Mouse (Mus musculus): ENCODE measurements at regions not wholly inside any gene's neighbourhood (a gene's known extent, or its start where the extent isn't known, plus 50 kb on each side); places are given as distances from the start of the nearest gene placed in this dataset.

DNA sequence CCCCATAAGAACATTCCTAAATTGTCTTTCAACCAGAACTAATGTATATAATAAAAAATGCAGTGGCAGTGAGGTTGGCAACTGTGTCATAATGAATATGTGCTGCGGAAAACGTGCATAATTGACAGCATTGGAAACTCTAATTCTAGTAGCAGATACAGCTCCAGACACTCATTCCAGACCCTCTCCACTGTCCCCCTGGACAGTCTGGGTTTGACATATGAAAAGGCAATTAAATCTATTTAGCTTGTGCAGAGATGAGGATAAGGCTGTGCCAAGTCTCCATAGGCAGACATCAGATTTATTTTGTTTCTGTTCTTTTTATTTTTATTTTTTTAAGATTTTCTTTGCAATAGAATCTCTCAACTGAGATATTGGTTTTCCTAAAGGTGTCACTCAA is 392.3 kb downstream of the Lrriq3 start:
- Histone ChIP-seq H3K27ac (ENCODE audit: low read depth, low read length) (no peak overlapping the region), H3K4me3 (ENCODE audit: low read depth, low read length) (no peak overlapping the region), H3K9ac (replicated peaks; ENCODE audit: low read length, poor library complexity, severe bottlenecking) (no peak overlapping the region), H3K36me3 (ENCODE audit: insufficient read depth, low read length) (no peaks in the 10 kb centered on the region), H3K4me1 (ENCODE audit: insufficient read depth, low read length) (no peaks in the 10 kb centered on the region), H3K9me3 (ENCODE audit: low read length) (no peaks in the 10 kb centered on the region), H3K27me3 (ENCODE audit: insufficient read depth, low read length) (no peaks in the 10 kb centered on the region), H3K4me2 (ENCODE audit: low read depth, low read length, poor library complexity, severe bottlenecking) (no peak overlapping the region)
- DNase-seq (ENCODE audit: low spot score): peak; percentile 5
- no peak for TF ChIP-seq CTCF (IDR thresholded peaks at IDR 0.05)
- WGBS: 57% methylated on average over 2 of the region's 2 CpGs
- ATAC-seq (ENCODE audit: low FRiP score): no peak

DNA sequence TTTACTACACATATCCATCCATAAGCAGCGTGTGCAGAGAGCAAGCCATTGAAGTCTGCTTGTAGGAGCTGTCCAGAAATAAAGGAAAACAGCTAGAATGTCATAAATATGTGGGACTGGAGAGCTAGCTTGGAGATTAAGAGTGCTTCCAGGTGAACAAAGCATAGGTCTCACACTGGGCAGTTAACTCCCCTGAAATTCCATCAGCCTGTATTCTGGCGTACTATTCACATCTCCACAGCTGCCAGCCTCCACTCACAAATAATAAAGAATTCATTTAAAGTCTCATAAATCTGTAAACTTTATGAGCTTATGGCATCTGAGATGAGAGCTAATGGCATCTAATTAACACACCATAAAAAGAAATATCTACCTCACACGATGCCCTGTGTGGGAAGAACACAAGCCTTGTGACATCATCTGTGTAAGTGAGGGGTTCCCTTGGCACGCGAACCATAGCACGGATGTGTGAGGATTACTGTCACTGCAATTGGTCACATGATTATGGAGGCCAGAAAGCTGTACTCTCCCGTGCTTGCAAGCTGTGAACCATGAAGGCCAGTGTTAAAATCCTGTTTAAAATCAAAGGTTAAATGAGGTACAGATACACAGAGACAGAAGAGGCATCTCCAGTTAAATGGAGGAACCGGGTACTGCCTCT is 394.8 kb downstream of the Lrriq3 start:
- no peaks in the 10 kb centered on the region for H3K4me1 ChIP-seq (ENCODE audit: insufficient read depth, low read length)
- 37% methylated on average over 8 of the region's 8 CpGs for WGBS
- H3K9me3 ChIP-seq (ENCODE audit: low read length): no peaks in the 10 kb centered on the region
- no peak overlapping the region for H3K27ac ChIP-seq (ENCODE audit: low read depth, low read length)
- DNase-seq (ENCODE audit: low spot score) (no peak), ATAC-seq (ENCODE audit: low FRiP score) (no peak)
- H3K9ac ChIP-seq (replicated peaks; ENCODE audit: low read length, poor library complexity, severe bottlenecking): no peak overlapping the region
- no peak for TF ChIP-seq CTCF (IDR thresholded peaks at IDR 0.05)
- no peak overlapping the region for H3K4me3 ChIP-seq (ENCODE audit: low read depth, low read length)
- H3K4me2 ChIP-seq (ENCODE audit: low read depth, low read length, poor library complexity, severe bottlenecking): no peak overlapping the region
- H3K36me3 ChIP-seq (ENCODE audit: insufficient read depth, low read length): no peaks in the 10 kb centered on the region
- no peaks in the 10 kb centered on the region for H3K27me3 ChIP-seq (ENCODE audit: insufficient read depth, low read length)

DNA sequence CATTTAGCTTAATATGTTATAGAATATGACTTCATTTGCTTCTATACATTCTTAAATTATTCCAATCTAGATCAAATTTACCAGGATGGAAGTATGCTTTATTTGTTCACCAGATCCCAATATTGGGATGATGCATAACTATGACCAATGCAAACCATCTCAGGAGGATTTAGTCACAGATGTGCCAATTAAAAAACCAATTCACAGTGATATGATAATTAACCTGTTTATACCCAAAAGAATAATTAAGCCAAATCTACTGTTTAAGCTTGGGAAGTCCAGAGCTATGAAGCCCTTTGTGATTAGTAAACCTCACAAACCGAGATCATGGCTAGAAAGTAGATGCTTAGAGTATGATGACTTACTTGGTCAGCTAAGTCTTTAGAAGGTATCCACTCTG is 397.4 kb downstream of the Lrriq3 start:
- WGBS: 40% methylated on average over 1 of the region's 1 CpGs
- ATAC-seq (ENCODE audit: low FRiP score) (no peak), DNase-seq (ENCODE audit: low spot score) (no peak)
- Histone ChIP-seq H3K4me3 (ENCODE audit: low read depth, low read length) (no peak overlapping the region), H3K27me3 (ENCODE audit: insufficient read depth, low read length) (no peaks in the 10 kb centered on the region), H3K4me2 (ENCODE audit: low read depth, low read length, poor library complexity, severe bottlenecking) (no peak overlapping the region), H3K36me3 (ENCODE audit: insufficient read depth, low read length) (no peaks in the 10 kb centered on the region), H3K9ac (replicated peaks; ENCODE audit: low read length, poor library complexity, severe bottlenecking) (no peak overlapping the region), H3K9me3 (ENCODE audit: low read length) (no peaks in the 10 kb centered on the region), H3K27ac (ENCODE audit: low read depth, low read length) (no peak overlapping the region), H3K4me1 (ENCODE audit: insufficient read depth, low read length) (no peaks in the 10 kb centered on the region)
- TF ChIP-seq CTCF (IDR thresholded peaks at IDR 0.05): no peak

DNA sequence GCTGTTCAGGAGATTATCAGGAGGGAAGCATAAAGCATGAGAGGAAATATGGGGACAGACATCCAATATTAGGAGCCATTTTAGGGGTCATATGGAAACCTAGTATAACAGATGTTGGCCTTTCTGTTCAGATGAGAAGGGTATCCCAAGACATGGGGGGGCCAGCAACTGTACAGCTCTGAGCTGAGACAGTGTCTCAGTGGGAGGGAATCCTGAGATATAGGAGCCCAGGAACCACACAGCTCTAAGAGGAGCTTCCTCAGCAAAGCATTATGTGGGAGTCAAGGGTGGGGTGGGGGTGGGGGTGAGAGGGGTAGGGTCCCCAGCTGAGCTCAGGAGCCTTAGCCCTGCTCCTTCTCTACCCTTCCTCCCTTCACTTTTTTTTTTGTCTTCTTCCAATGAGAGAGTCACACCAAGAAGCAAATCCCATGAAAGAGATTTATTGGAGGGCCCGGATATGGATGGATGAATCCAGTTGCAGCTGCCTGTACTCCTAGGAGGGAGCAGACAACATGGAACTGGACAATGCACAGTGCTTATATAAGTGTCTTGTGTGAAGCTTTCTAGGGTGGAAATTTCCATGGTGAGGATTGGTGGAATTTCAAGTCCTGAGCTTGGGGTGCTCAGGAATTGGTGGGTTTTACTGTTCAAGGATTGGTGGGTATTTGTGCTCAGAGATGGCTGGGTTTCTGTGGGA is 417.1 kb downstream of the Lrriq3 start:
- Histone ChIP-seq H3K4me2 (ENCODE audit: low read depth, low read length, poor library complexity, severe bottlenecking) (no peak overlapping the region), H3K36me3 (ENCODE audit: insufficient read depth, low read length) (no peaks in the 10 kb centered on the region), H3K9me3 (ENCODE audit: low read length) (no peaks in the 10 kb centered on the region), H3K9ac (replicated peaks; ENCODE audit: low read length, poor library complexity, severe bottlenecking) (no peak overlapping the region), H3K4me1 (ENCODE audit: insufficient read depth, low read length) (no peaks in the 10 kb centered on the region), H3K4me3 (ENCODE audit: low read depth, low read length) (no peak overlapping the region), H3K27ac (ENCODE audit: low read depth, low read length) (no peak overlapping the region), H3K27me3 (ENCODE audit: insufficient read depth, low read length) (no peaks in the 10 kb centered on the region)
- ATAC-seq (ENCODE audit: low FRiP score) (no peak), DNase-seq (ENCODE audit: low spot score) (no peak)
- 85% methylated on average over 1 of the region's 1 CpGs for WGBS
- no peak for TF ChIP-seq CTCF (IDR thresholded peaks at IDR 0.05)

DNA sequence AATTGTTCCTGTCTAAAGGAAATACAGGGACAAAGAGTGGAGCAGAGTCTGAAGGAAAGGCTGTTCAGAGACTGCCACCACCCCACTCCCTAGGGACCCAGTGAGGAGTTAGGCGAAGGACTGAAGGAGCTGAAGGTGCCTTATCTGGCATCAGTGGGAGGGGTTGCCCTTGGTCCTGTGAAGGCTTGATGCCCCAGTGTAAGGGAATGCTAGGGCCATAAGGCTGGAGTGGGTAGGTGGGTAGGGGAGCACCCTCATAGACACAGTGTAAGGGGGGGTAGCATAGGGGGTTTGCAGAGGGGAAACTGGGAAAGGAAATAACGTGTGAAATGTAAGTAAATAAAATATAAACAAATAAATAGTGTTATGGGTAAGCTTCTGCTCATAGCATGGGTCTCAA is 420.7 kb downstream of the Lrriq3 start:
- H3K4me2 ChIP-seq (ENCODE audit: low read depth, low read length, poor library complexity, severe bottlenecking): no peak overlapping the region
- H3K36me3 ChIP-seq (ENCODE audit: insufficient read depth, low read length): no peaks in the 10 kb centered on the region
- H3K9ac ChIP-seq (replicated peaks; ENCODE audit: low read length, poor library complexity, severe bottlenecking): no peak overlapping the region
- 64% methylated on average over 2 of the region's 2 CpGs for WGBS
- no peak overlapping the region for H3K4me3 ChIP-seq (ENCODE audit: low read depth, low read length)
- H3K4me1 ChIP-seq (ENCODE audit: insufficient read depth, low read length): no peaks in the 10 kb centered on the region
- TF ChIP-seq CTCF (IDR thresholded peaks at IDR 0.05): no peak
- DNase-seq (ENCODE audit: low spot score) (no peak), ATAC-seq (ENCODE audit: low FRiP score) (no peak)
- H3K27ac ChIP-seq (ENCODE audit: low read depth, low read length): no peak overlapping the region
- H3K9me3 ChIP-seq (ENCODE audit: low read length): no peaks in the 10 kb centered on the region
- H3K27me3 ChIP-seq (ENCODE audit: insufficient read depth, low read length): no peaks in the 10 kb centered on the region

DNA sequence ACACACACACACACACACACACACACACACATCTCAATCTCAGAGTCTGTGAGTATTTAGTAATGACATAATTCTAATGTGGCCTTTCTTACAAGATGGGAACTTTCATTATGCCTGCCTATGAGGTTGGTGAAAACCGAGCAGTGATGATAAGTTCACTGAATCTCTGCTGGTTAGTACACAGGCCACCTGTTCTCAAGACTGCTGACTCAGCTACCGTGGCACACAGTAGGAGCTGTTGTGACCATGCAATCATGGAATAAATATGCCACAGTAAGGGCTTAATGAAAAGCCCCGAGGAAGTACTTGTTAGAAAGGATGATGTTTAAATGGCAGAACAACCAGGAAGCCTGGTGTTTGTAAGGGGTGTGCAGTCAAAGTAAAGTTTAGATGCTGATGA is 436.1 kb downstream of the Lrriq3 start:
- Histone ChIP-seq H3K9ac (replicated peaks; ENCODE audit: low read length, poor library complexity, severe bottlenecking) (no peak overlapping the region), H3K4me3 (ENCODE audit: low read depth, low read length) (no peak overlapping the region), H3K4me1 (ENCODE audit: insufficient read depth, low read length) (no peaks in the 10 kb centered on the region), H3K27ac (ENCODE audit: low read depth, low read length) (no peak overlapping the region), H3K4me2 (ENCODE audit: low read depth, low read length, poor library complexity, severe bottlenecking) (no peak overlapping the region), H3K27me3 (ENCODE audit: insufficient read depth, low read length) (no peaks in the 10 kb centered on the region), H3K9me3 (ENCODE audit: low read length) (no peaks in the 10 kb centered on the region), H3K36me3 (ENCODE audit: insufficient read depth, low read length) (no peaks in the 10 kb centered on the region)
- DNase-seq (ENCODE audit: low spot score): no peak
- TF ChIP-seq CTCF (IDR thresholded peaks at IDR 0.05): no peak
- no peak for ATAC-seq (ENCODE audit: low FRiP score)
- 71% methylated on average over 3 of the region's 3 CpGs for WGBS
